Mouse (Mus musculus) ES-Bruce4 (cell line): ENCODE data around the gene Sec11a. TPM values are rescaled to one million over a fixed set of nuclear protein-coding genes. Genes with fewer than 3 reads are reported as not detected.
A peak's percentile ranks its signal among the peaks of the same experiment; 100 is the strongest.

Experiments
- H3K27ac ChIP-seq: 2 replicates; pipeline ENCODE4 v1.5.1; 2012; ENCODE audit warnings: low read length, inconsistent platforms; ENCODE audit not compliant: insufficient read depth
- H3K27me3 ChIP-seq: 2 replicates; pipeline ENCODE4 v1.6.1; 2012; ENCODE audit warnings: mild to moderate bottlenecking, low read length, inconsistent platforms; ENCODE audit not compliant: control insufficient read depth, poor library complexity, insufficient read depth, severe bottlenecking
- H3K36me3 ChIP-seq: 2 replicates; pipeline ENCODE4 v1.6.1; 2012; ENCODE audit warnings: inconsistent platforms, mild to moderate bottlenecking, low read length, moderate library complexity; ENCODE audit not compliant: control insufficient read depth, poor library complexity, insufficient read depth, severe bottlenecking
- H3K4me1 ChIP-seq: one replicate; pipeline ENCODE4 v1.8.1; 2011; ENCODE audit warnings: low read length; ENCODE audit not compliant: control insufficient read depth, insufficient read depth
- H3K4me3 ChIP-seq: 2 replicates; pipeline ENCODE4 v1.5.1; 2011; ENCODE audit warnings: low read depth, mild to moderate bottlenecking, low read length
- H3K9ac ChIP-seq: 2 replicates; pipeline ENCODE4 v1.6.1; 2012; ENCODE audit warnings: low read depth, mild to moderate bottlenecking, inconsistent platforms; ENCODE audit not compliant: poor library complexity, severe bottlenecking
- H3K9me3 ChIP-seq: replicated peaks from 2 replicates; pipeline ENCODE4 v1.6.1; 2012; ENCODE audit warnings: mild to moderate bottlenecking, low read length, inconsistent platforms; ENCODE audit not compliant: control insufficient read depth, poor library complexity, insufficient read depth, severe bottlenecking
- CTCF ChIP-seq: IDR thresholded peaks from one replicate; pipeline ENCODE4 v1.8.1; 2011; ENCODE audit warnings: low read depth, low read length
- EP300 ChIP-seq: IDR thresholded peaks from 2 replicates; pipeline ENCODE4 v1.6.1; 2011; ENCODE audit warnings: low read depth, low read length; ENCODE audit not compliant: insufficient read depth
- POLR2A ChIP-seq: IDR thresholded peaks from one replicate; pipeline ENCODE4 v1.8.1; 2011; ENCODE audit warnings: low read length; ENCODE audit not compliant: insufficient read depth
- polyA plus RNA-seq: library from polyadenylated mRNA; stranded (reverse); fragments of >200 nt; gene quantifications from 2 replicates; pipeline ENCODE4 v1.2.4, GENCODE M21; 2011; ENCODE audit warnings: low read depth; ENCODE audit not compliant: missing spikeins, insufficient read depth, insufficient read length

Sec11a gene
- polyA plus RNA-seq, result 110 and 121 TPM in 2 replicates

- H3K4me1 ChIP-seq, result no peaks in the 10 kb centered on the region
- no peaks in the 10 kb centered on the region for H3K27me3 ChIP-seq
- H3K27ac ChIP-seq, result peak within 1 kb of the TSS; percentile 86
- H3K36me3 ChIP-seq, result peaks cover 4% of the 10 kb centered on the region; the same call in 1 of the 2 replicates
- peak within 1 kb of the TSS; percentile 96 for H3K4me3 ChIP-seq
- peak within 1 kb of the TSS; percentile 84 for H3K9ac ChIP-seq
- TF ChIP-seq EP300 (0 out of 2 replicates have a peak, but pooled peaks have one; percentile 40), CTCF (no peak), POLR2A (peak; percentile 83)
- no peaks in the 10 kb centered on the region for H3K9me3 ChIP-seq
Measured at GRCm38 (mm10) chr7:80947445-80948350, at the start of gene Sec11a. Sec11a (minus strand) TSS chr7:80947780.

GRCm38 (mm10) chr7:80995266-80996146, 47.9 kb upstream of the Sec11a start:
- Histone ChIP-seq H3K9me3 (no peaks in the 10 kb centered on the region), H3K36me3 (no peaks in the 10 kb centered on the region), H3K4me1 (no peaks in the 10 kb centered on the region), H3K9ac (no peak overlapping the region), H3K4me3 (no peak overlapping the region), H3K27me3 (no peaks in the 10 kb centered on the region), H3K27ac (no peak overlapping the region)
- TF ChIP-seq POLR2A, result no peak
- TF ChIP-seq CTCF, result no peak
- no peak for TF ChIP-seq EP300

- no peaks in the 10 kb centered on the region for H3K9me3 ChIP-seq
- no peaks in the 10 kb centered on the region for H3K36me3 ChIP-seq
- peak overlapping the region; percentile 64; the same call in 1 of the 2 replicates for H3K4me3 ChIP-seq
- no peak overlapping the region for H3K27ac ChIP-seq
- TF ChIP-seq POLR2A, result no peak
- TF ChIP-seq CTCF, result no peak
- no peak for TF ChIP-seq EP300
- no peaks in the 10 kb centered on the region for H3K27me3 ChIP-seq
- no peaks in the 10 kb centered on the region for H3K4me1 ChIP-seq
- peak overlapping the region; percentile 61; the same call in 1 of the 2 replicates for H3K9ac ChIP-seq
Measured at GRCm38 (mm10) chr7:80994663-80995005, 47.1 kb upstream of the Sec11a start.

GRCm38 (mm10) chr7:80993834-80994662, 46.5 kb upstream of the Sec11a start:
- H3K36me3 ChIP-seq, result no peaks in the 10 kb centered on the region
- peak overlapping the region; percentile 64 for H3K4me3 ChIP-seq
- TF ChIP-seq CTCF (no peak), POLR2A (no peak)
- no peaks in the 10 kb centered on the region for H3K4me1 ChIP-seq
- no peaks in the 10 kb centered on the region for H3K9me3 ChIP-seq
- H3K27me3 ChIP-seq, result no peaks in the 10 kb centered on the region
- no peak overlapping the region for H3K27ac ChIP-seq
- H3K9ac ChIP-seq, result peak overlapping the region; percentile 61

DNA sequence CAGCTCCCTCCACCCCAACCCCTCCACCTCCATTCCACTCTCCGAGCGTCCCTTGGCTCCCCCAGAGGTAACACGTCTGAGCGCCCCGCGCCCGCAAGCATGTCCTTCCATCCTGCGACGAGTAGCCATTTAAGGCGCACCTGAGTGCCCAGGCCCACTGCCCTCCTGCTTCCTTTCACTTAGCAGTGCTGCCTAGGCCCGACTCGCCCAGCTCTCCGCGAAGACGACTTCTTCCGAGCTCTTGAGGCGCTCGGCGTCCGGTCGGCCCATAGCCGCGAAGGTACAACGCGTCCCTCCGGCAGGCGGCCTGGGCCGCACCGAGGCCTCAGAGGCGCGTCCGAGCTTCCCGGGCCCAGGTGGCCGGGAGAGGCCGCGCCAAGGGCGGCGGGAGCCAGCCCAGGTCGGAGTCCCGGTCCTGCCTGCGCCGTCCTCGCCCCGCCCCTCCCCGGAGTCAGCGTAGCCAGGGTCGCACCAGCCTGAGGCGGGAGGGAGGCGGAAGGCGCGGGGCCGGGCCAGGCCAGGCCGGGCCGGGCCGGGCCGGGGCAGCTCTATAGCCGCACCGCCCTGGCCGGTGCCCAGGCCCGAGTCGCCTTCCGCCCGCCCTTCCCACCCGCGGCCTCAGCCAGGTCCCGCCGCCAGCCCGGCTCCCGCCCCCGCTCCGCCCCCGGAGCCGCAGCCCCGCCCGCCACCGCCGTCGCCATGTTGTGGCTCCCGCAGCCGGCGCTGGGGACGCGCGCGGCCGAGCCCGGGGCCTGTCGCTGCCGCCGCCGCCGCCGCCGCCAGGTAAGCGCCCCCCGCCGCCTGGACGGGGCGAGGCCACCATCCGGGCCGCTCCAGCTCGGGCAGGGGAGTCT, 45.6 kb upstream of the Sec11a start, which contains the start of gene Zfp592:
Gene Zfp592 (plus strand): TSS at position 702 of the 854 bp plus-strand sequence.
- peak within 1 kb of the TSS; percentile 61 for H3K9ac ChIP-seq

More for the DNA sequence above, 45.6 kb upstream of the Sec11a start, which contains the start of gene Zfp592:
- H3K9me3 ChIP-seq, result no peaks in the 10 kb centered on the region
- peak within 1 kb of the TSS; percentile 0; the same call in 1 of the 2 replicates for H3K27ac ChIP-seq
- H3K4me1 ChIP-seq, result no peaks in the 10 kb centered on the region
- H3K27me3 ChIP-seq, result no peaks in the 10 kb centered on the region
- peak within 1 kb of the TSS; percentile 66 for H3K4me3 ChIP-seq
- TF ChIP-seq CTCF (no peak), EP300 (no peak), POLR2A (no peak)
- no peaks in the 10 kb centered on the region for H3K36me3 ChIP-seq
